Mouse (Mus musculus) hindbrain, embryonic 14.5 days (tissue): ENCODE data around the gene Col26a1. TPM values are rescaled to one million over a fixed set of nuclear protein-coding genes. Genes with fewer than 3 reads are reported as not detected.

Source experiments
- ATAC-seq: fragments of 200-750 bp; cut with Nextera tagmentation; 2 replicates; pipeline ENCODE4 v1.8.0; 2017; ENCODE audit warnings: moderate number of reproducible peaks, mild to moderate bottlenecking, moderate TSS enrichment, moderate library complexity; ENCODE audit not compliant: low FRiP score
- DNase-seq: peaks from one replicate; pipeline ENCODE4 v3.0.0-alpha.2; 2015; ENCODE audit warnings: low spot score
- H3K27ac ChIP-seq: fragments of 300-500 bp; sonication (generic); 2 replicates; pipeline ENCODE4 v1.5.1; 2014; ENCODE audit warnings: mild to moderate bottlenecking, moderate library complexity
- H3K27me3 ChIP-seq: fragments of 300-500 bp; sonication (generic); 2 replicates; pipeline ENCODE4 v1.6.1; 2014; ENCODE audit warnings: mild to moderate bottlenecking, low read length, mixed read lengths; ENCODE audit not compliant: control insufficient read depth, insufficient read depth
- H3K36me3 ChIP-seq: fragments of 300-500 bp; sonication (generic); replicated peaks from 2 replicates; pipeline ENCODE4 v1.6.1; 2014; ENCODE audit not compliant: control insufficient read depth, insufficient read depth
- H3K4me1 ChIP-seq: fragments of 300-500 bp; sonication (generic); replicated peaks from 2 replicates; pipeline ENCODE4 v1.6.1; 2014; ENCODE audit warnings: antibody characterized with exemption, low read length, mixed read lengths; ENCODE audit not compliant: control insufficient read depth, insufficient read depth
- H3K4me2 ChIP-seq: fragments of 300-500 bp; sonication (generic); replicated peaks from 2 replicates; pipeline ENCODE4 v1.6.1; 2014; ENCODE audit warnings: mild to moderate bottlenecking, moderate library complexity
- H3K4me3 ChIP-seq: fragments of 300-500 bp; sonication (generic); replicated peaks from 2 replicates; pipeline ENCODE4 v1.5.1; 2014; ENCODE audit warnings: mild to moderate bottlenecking, low read length
- H3K9ac ChIP-seq: fragments of 300-500 bp; sonication (generic); 2 replicates; pipeline ENCODE4 v1.6.1; 2014
- H3K9me3 ChIP-seq: fragments of 300-500 bp; sonication (generic); 2 replicates; pipeline ENCODE4 v1.6.1; 2016; ENCODE audit warnings: low read length; ENCODE audit not compliant: control insufficient read depth
- WGBS: fragments of 180-500 bp; shearing (Covaris S2); extraction: QIAGEN DNeasy Blood & Tissue Kit; methylation state at CpG from one replicate; pipeline ENCODE4 v1.1.7; 2014; 5-methylcytosine and 5-hydroxymethylcytosine counted together
- polyA plus RNA-seq: library from polyadenylated mRNA; unstranded; fragments of >200 nt; fragmentation: Nextera tagmentation; extraction: Ambion mirVana; gene quantifications from 2 replicates; pipeline ENCODE4 v1.2.1, GENCODE M21; 2014

Gene Col26a1
- polyA plus RNA-seq, result 21.7 and 27.5 TPM in 2 replicates

DNA sequence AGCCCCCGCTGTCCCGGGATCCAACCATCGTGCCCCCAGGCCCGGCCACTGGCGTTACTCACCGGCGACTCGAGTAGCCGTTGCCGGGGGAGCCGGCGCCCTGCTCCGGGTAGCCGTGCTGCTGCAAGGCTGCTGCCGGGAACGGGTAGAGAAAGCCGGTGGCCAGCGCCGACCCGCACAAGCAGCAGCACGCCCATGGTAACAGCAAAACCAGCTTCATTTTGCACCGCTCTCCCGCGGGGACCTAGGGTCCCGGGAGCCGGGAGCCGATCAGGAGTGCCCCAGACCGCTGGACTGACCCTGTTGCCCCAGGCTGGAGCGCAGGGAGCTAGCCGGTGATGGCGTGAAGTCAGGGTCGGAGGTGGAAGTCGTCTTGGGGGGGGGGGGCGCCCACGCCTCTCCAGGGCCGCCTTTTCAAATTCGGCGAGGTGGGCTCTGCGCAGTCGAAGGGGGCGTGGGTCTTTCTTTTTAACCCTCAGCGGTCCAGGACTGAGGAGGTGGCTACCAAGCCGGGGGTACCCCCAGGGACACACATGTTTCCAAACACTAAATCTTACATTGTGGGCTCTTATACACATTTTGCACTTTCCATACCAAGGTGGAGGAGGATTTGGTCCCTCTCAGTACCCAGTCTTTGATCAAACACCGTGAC, at the start of gene Col26a1:
Gene Col26a1, minus strand, starts transcription at position 422 of the 652 bp plus-strand sequence.
- Histone ChIP-seq H3K27me3 (peaks cover 27% of the 10 kb centered on the region), H3K9me3 (no peaks in the 10 kb centered on the region), H3K36me3 (no peaks in the 10 kb centered on the region), H3K9ac (peak within 1 kb of the TSS; percentile 48), H3K4me1 (peaks cover 14% of the 10 kb centered on the region; the same call in 1 of the 2 replicates), H3K4me2 (peak within 1 kb of the TSS; percentile 57), H3K4me3 (peak within 1 kb of the TSS; percentile 43), H3K27ac (no peak within 1 kb of the TSS)
- no peak for DNase-seq
- WGBS, result 1% methylated on average over 43 of the region's 44 CpGs
- ATAC-seq, result peak; percentile 64

DNA sequence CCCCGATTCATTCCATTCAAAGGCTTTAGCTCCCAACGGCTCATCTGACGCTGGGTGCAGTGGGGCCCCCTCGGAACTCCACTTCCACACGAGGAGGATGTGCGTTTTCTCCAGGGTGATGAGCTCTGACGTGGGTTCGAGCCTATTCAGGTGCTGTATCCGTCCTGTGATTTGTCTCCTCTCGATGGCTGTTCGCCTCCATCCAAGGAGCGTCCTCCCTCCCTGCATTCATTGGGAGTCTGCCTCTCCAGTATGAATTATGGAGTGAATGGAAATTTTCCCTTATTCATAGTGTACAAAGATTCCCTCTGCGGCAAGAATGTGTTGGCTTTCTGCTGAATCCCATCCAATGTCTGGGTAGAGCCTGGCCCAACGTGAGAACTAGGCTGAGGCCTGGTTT, 48.9 kb upstream of the Col26a1 start:
- no peak for ATAC-seq
- no peak overlapping the region for H3K4me2 ChIP-seq
- no peaks in the 10 kb centered on the region for H3K36me3 ChIP-seq
- H3K9me3 ChIP-seq, result no peaks in the 10 kb centered on the region
- H3K27ac ChIP-seq, result no peak overlapping the region
- H3K27me3 ChIP-seq, result no peaks in the 10 kb centered on the region
- no peak overlapping the region for H3K4me3 ChIP-seq
- H3K9ac ChIP-seq, result no peak overlapping the region
- no peak for DNase-seq
- H3K4me1 ChIP-seq, result no peaks in the 10 kb centered on the region
- 80% methylated on average over 14 of the region's 14 CpGs for WGBS

DNA sequence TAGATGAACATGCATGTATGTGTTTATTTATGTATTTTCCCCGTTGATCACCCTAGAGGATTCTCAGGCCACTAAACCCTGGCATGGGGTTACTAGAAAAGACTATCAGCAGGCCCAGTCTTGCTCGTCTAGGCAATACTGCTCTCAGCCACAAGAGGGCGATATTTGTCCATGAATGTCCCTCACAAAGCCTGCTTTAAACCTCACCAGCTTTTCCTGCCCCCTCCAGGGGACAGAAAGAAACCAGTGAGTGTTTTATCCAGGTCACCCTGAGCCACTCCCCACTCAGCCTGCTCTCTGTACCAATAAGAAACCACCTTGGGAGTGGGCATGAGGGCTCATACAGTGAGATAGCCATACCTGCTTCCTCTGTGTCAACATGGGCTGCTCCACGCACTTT, 46.1 kb upstream of the Col26a1 start:
- DNase-seq (peak; percentile 95), ATAC-seq (peak; percentile 77; the same call in 1 of the 2 replicates)
- WGBS, result 20% methylated on average over 4 of the region's 4 CpGs
- no peak overlapping the region for H3K4me2 ChIP-seq
- H3K4me3 ChIP-seq, result no peak overlapping the region
- peak overlapping the region; percentile 43; the same call in 1 of the 2 replicates for H3K27ac ChIP-seq
- H3K9me3 ChIP-seq, result no peaks in the 10 kb centered on the region
- no peaks in the 10 kb centered on the region for H3K27me3 ChIP-seq
- no peaks in the 10 kb centered on the region for H3K4me1 ChIP-seq
- H3K36me3 ChIP-seq, result no peaks in the 10 kb centered on the region
- peak overlapping the region; percentile 19; the same call in 1 of the 2 replicates for H3K9ac ChIP-seq

DNA sequence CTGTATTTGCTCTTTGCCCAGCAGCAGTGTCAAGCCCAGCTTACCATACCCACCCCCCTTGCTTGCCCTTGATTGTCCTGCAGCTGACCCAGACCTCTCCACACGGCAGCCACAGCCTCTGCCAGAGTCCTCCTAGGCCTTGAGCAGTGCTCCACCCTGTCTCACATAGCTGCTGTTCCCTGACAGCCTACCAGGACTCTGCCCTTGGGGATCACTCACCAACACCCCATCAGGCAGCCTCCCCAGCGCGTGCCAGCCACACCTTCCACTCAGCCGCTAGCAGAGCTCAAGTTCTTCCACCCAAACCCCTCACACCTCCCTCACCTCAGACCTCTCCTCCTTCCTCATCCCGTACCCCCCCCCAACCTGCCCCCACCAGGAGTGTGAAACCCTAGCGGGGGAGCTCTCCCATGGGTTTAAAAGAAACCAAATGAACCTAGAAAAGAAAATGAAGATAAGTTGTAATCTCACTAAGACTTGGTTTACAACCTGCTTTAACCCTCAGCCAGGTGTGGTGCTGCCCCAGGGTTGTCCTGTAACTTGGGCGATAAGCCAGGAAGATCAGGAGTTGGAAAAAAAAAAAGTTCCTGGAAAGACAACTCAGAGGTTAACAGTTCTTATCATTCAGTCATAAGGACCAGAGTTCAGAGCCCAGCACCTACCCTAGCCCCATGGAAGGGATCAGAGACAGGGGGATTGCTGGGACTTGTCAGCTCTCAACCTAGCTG, 40.9 kb upstream of the Col26a1 start:
- 82% methylated on average over 7 of the region's 7 CpGs for WGBS
- no peak overlapping the region for H3K9ac ChIP-seq
- ATAC-seq, result no peak

DNA sequence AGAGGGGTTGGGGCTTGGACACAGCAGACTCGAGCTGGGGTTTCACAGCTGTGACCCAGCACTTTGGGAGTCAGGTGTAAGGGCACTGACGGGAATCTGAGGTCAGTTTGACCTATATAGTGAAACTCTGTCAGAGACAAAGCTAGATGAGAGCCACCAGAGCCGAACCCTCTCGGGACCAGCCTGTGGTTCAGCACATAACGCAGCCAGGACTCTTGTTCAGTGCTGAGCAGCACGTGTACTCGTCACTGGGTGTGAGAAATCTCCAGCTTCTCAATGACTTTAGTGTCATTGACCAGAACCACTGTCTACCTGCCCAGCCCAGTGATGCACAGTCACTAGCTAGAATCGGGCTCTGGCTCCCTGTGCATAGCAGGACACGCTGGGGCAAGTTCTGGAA, 39.8 kb upstream of the Col26a1 start:
- ATAC-seq, result no peak
- Histone ChIP-seq H3K4me2 (no peak overlapping the region), H3K27me3 (no peaks in the 10 kb centered on the region)

More for the DNA sequence above, 40.9 kb upstream of the Col26a1 start:
- Histone ChIP-seq H3K4me1 (peaks cover 6% of the 10 kb centered on the region; the same call in 1 of the 2 replicates), H3K36me3 (no peaks in the 10 kb centered on the region), H3K27me3 (no peaks in the 10 kb centered on the region), H3K9me3 (no peaks in the 10 kb centered on the region), H3K4me3 (no peak overlapping the region), H3K27ac (no peak overlapping the region), H3K4me2 (no peak overlapping the region)
- DNase-seq, result no peak

DNA sequence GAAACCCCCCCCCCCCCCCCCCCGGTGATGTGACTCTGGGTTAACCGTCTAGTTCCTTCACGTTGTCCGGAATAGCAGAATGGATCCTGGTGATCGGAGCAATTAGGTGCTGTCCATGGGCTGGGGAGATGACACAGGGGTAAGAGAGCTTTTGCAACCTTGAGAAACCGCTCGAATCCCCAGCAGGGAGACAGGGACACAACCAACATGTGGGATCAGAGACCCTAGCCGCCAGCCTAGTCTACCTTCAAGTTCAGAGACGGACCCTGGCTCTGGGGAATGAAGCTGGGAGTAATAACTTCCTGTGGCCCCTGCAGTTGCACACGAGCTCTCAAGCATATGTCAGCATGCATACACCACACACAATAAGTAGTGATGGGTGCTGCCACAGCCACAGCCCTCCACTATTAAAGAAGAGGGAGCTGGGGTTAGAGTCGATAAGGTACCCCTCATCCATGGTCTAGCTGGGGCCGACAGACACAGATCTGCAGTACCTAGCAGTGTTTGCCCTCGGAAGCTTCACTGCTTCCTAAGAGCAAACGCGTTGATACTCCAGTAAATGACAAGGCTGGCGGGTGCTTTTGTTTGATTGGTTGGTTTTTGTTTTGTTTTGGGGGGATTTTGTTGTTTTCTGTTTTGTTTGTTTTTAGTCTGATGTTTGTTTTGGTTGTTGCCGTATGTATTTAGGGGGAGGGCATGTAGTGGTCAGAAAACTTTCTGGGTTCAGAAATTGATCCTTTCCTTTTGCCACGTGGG, 36.7 kb upstream of the Col26a1 start:
- ATAC-seq (0 out of 2 replicates have a peak, but pooled peaks have one; percentile 8), DNase-seq (no peak)
- no peaks in the 10 kb centered on the region for H3K36me3 ChIP-seq
- H3K9me3 ChIP-seq, result no peaks in the 10 kb centered on the region
- peak overlapping the region; percentile 39 for H3K4me3 ChIP-seq
- 24% methylated on average over 17 of the region's 18 CpGs for WGBS
- no peaks in the 10 kb centered on the region for H3K27me3 ChIP-seq
- H3K27ac ChIP-seq, result no peak overlapping the region
- peaks cover 6% of the 10 kb centered on the region; the same call in 1 of the 2 replicates for H3K4me1 ChIP-seq
- peak overlapping the region; percentile 66 for H3K4me2 ChIP-seq
- peak overlapping the region; percentile 54 for H3K9ac ChIP-seq

More for the DNA sequence above, 39.8 kb upstream of the Col26a1 start:
- H3K27ac ChIP-seq, result no peak overlapping the region
- no peak overlapping the region for H3K9ac ChIP-seq
- H3K4me3 ChIP-seq, result no peak overlapping the region
- no peaks in the 10 kb centered on the region for H3K9me3 ChIP-seq
- WGBS, result 87% methylated on average over 9 of the region's 9 CpGs
- peaks cover 6% of the 10 kb centered on the region; the same call in 1 of the 2 replicates for H3K4me1 ChIP-seq
- no peaks in the 10 kb centered on the region for H3K36me3 ChIP-seq
- no peak for DNase-seq

DNA sequence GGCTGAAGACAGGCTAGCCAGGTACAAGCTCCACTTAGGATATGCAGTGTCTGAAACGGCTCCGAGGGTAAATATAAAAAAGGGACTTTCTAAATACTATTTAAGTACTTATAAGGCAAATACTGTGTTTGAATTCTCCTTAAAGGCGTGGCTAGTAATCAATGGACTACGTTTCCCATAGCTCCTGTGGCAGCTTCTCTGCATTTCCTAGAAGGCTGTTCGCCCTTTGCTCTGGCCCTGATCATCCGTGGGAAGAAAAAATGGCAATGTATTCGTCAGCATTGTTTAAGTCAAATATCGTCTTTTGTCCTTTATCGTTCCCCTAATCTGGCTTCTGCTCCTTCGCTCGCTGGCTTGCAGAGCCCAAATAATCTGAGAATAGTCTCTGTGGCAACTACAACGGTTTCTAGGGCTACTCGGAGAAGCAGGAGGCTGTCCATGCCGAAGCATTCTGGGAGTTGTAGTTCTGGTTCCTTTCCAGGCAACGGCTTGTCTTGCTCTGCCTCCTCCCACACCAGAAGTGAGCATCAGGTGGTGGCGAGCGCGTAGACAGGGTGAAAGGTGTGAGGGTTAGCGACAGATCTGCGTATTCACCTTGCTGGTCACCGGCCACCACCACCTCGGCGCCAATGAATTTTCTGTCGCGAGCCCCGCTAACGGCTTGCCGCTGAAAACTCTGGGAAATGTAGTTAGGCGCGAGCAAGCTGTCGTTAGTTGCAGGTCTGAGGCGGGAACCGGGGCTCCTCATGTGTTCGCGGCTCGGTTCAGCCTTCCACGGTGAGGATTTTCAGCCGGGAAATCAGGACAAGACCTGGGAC, 35.9 kb upstream of the Col26a1 start:
- Histone ChIP-seq H3K27me3 (no peaks in the 10 kb centered on the region), H3K36me3 (peaks cover 4% of the 10 kb centered on the region), H3K4me2 (peak overlapping the region; percentile 66), H3K9me3 (no peaks in the 10 kb centered on the region), H3K4me1 (peaks cover 6% of the 10 kb centered on the region; the same call in 1 of the 2 replicates), H3K4me3 (peak overlapping the region; percentile 39), H3K9ac (peak overlapping the region; percentile 54), H3K27ac (peak overlapping the region; percentile 61)
- WGBS, result 3% methylated on average over 38 of the region's 38 CpGs
- ATAC-seq (peak; percentile 92), DNase-seq (peak; percentile 86)

DNA sequence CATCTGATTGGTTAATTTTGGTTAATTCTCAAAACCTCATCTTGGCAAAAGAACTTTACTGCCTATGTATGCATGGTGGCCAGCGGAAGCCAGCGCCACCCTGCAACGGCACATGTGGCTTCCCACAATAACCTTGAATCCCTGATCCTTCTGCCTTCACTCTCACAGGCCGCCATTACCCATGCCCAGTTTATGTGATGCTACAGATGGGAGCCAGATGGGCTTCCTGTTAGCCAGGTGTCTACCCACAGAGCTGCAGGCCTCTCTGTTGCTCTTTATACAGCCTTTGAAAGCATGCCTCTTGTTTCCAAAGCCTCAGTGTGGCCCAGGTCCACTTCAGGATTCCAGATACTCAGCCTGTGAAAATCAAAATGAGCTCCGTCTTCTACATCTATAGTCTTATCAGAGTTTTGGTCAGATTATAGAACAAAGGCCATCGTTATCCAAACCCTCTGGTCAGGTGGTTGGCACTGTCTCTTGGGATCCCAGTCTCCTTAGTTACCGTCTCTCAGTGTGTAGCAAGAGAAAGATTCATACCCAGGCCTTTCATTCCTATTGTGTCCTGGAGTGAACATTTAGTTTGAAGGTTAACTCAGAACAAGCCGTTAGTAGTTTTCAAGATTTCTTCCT, 34.7 kb upstream of the Col26a1 start:
- 95% methylated on average over 8 of the region's 8 CpGs for WGBS
- no peak overlapping the region for H3K4me3 ChIP-seq
- peaks cover 6% of the 10 kb centered on the region; the same call in 1 of the 2 replicates for H3K4me1 ChIP-seq
- no peaks in the 10 kb centered on the region for H3K27me3 ChIP-seq
- no peak overlapping the region for H3K27ac ChIP-seq
- ATAC-seq (no peak), DNase-seq (no peak)
- no peaks in the 10 kb centered on the region for H3K9me3 ChIP-seq
- H3K36me3 ChIP-seq, result peaks cover 15% of the 10 kb centered on the region
- no peak overlapping the region for H3K9ac ChIP-seq
- no peak overlapping the region for H3K4me2 ChIP-seq
